Mouse (Mus musculus) CH12.LX (cell line): ENCODE data around the gene Gm20388. TPM values are rescaled to one million over a fixed set of nuclear protein-coding genes. Genes with fewer than 3 reads are reported as not detected.

Experiments used
- DNase-seq: peaks from one replicate; pipeline ENCODE4 v3.0.0-alpha.2; 2013; ENCODE audit errors: extremely low read depth
- H3K27ac ChIP-seq: 2 replicates; pipeline ENCODE4 v1.5.1; 2012; ENCODE audit warnings: low read depth, mild to moderate bottlenecking, control low read depth, moderate library complexity; ENCODE audit not compliant: insufficient read depth
- H3K27me3 ChIP-seq: replicated peaks from 2 replicates; pipeline ENCODE3; 2012; ENCODE audit warnings: inconsistent platforms
- H3K36me3 ChIP-seq, 2 experiments: replicated peaks in 1 of 2; 2 replicates each; pipeline versions ENCODE3 to v1.6.1; 2012; ENCODE audit warnings: inconsistent platforms in 1 of 2, low read length in 1 of 2, mild to moderate bottlenecking in 1 of 2, mixed read lengths in 1 of 2, moderate library complexity in 1 of 2; ENCODE audit not compliant: control insufficient read depth in 1 of 2, insufficient read depth in 1 of 2
- H3K4me1 ChIP-seq, 2 experiments: 2 replicates each; pipeline ENCODE4 v1.6.1; 2012; ENCODE audit warnings: inconsistent platforms in 1 of 2, moderate library complexity in 1 of 2; ENCODE audit not compliant: insufficient read depth in 2 of 2, control insufficient read depth in 1 of 2
- H3K4me2 ChIP-seq: 2 replicates; pipeline ENCODE4 v1.6.1; 2012; ENCODE audit warnings: low read depth, mild to moderate bottlenecking, control low read depth; ENCODE audit not compliant: poor library complexity, insufficient read depth, severe bottlenecking
- H3K4me3 ChIP-seq, 3 experiments: fragments of 150-350 bp in 1 of 3; sonication (generic) in 1 of 3; replicated peaks in 1 of 3; 2 replicates each; pipeline versions ENCODE3 to v1.5.1; 2011 to 2012; ENCODE audit warnings: low read depth in 2 of 3, low read length in 2 of 3, mild to moderate bottlenecking in 2 of 3, moderate library complexity in 2 of 3, control low read depth in 1 of 3, improper control_type of control experiment in 1 of 3, inconsistent platforms in 1 of 3, mixed read lengths in 1 of 3; ENCODE audit not compliant: poor library complexity in 1 of 3
- H3K79me2 ChIP-seq: replicated peaks from 2 replicates; pipeline ENCODE4 v1.6.1; 2012; ENCODE audit warnings: mild to moderate bottlenecking, moderate library complexity; ENCODE audit not compliant: control insufficient read depth, poor library complexity, insufficient read depth, severe bottlenecking; ENCODE audit errors: extremely low read depth
- H3K9ac ChIP-seq: 2 replicates; pipeline ENCODE4 v1.6.1; 2012; ENCODE audit warnings: low read depth, mild to moderate bottlenecking, control low read depth, moderate library complexity; ENCODE audit not compliant: insufficient read depth
- H3K9me3 ChIP-seq: replicated peaks from 2 replicates; pipeline ENCODE3; 2012; ENCODE audit warnings: low read length, inconsistent platforms, mixed read lengths
- CHD1 ChIP-seq: IDR thresholded peaks from 2 replicates; pipeline ENCODE4 v1.6.1; 2012; ENCODE audit warnings: low read depth, low read length, improper control_type of control experiment, inconsistent platforms
- CTCF ChIP-seq, 2 experiments: IDR thresholded peaks in 1 of 2; conservative IDR thresholded peaks in 1 of 2; 2 replicates each; pipeline ENCODE4 v1.5.1; 2011 to 2012; ENCODE audit warnings: low read depth in 2 of 2, low read length in 2 of 2, improper control_type of control experiment in 1 of 2, inconsistent platforms in 1 of 2, mild to moderate bottlenecking in 1 of 2, moderate library complexity in 1 of 2
- ELF1 ChIP-seq: IDR thresholded peaks from 2 replicates; pipeline ENCODE4 v1.6.1; 2014; ENCODE audit warnings: low read depth, mild to moderate bottlenecking, inconsistent platforms, low read length, improper control_type of control experiment
- EP300 ChIP-seq: IDR thresholded peaks from 2 replicates; pipeline ENCODE4 v1.6.1; 2011; ENCODE audit warnings: low read length, improper control_type of control experiment
- ETS1 ChIP-seq: conservative IDR thresholded peaks from 2 replicates; pipeline ENCODE4 v1.6.1; 2012; ENCODE audit warnings: low read depth, mild to moderate bottlenecking, inconsistent platforms, low read length, improper control_type of control experiment, moderate library complexity
- HCFC1 ChIP-seq: IDR thresholded peaks from 2 replicates; pipeline ENCODE4 v1.6.1; 2012; ENCODE audit warnings: low read depth, mild to moderate bottlenecking, inconsistent platforms, low read length, improper control_type of control experiment
- JUN ChIP-seq: IDR thresholded peaks from 2 replicates; pipeline ENCODE4 v1.6.1; 2011; ENCODE audit warnings: low read depth, mild to moderate bottlenecking, low read length, improper control_type of control experiment, moderate library complexity; ENCODE audit not compliant: insufficient read depth
- JUND ChIP-seq: conservative IDR thresholded peaks from 2 replicates; pipeline ENCODE4 v1.6.1; 2011; ENCODE audit warnings: low read depth, low read length, improper control_type of control experiment
- MAX ChIP-seq: IDR thresholded peaks from 2 replicates; pipeline ENCODE4 v1.6.1; 2011; ENCODE audit warnings: low read length, improper control_type of control experiment
- MEF2A ChIP-seq: IDR thresholded peaks from 2 replicates; pipeline ENCODE4 v1.6.1; 2014; ENCODE audit warnings: low read depth, mild to moderate bottlenecking, inconsistent platforms, low read length, improper control_type of control experiment, borderline replicate concordance
- MYC ChIP-seq: IDR thresholded peaks from 2 replicates; pipeline ENCODE4 v1.6.1; 2011; ENCODE audit warnings: low read depth, mild to moderate bottlenecking, improper control_type of control experiment, low read length
- NELFE ChIP-seq: IDR thresholded peaks from 2 replicates; pipeline ENCODE4 v1.6.1; 2011; ENCODE audit warnings: low read depth, low read length, improper control_type of control experiment
- NRF1 ChIP-seq: IDR thresholded peaks from 2 replicates; pipeline ENCODE4 v1.6.1; 2014; ENCODE audit warnings: low read depth, mild to moderate bottlenecking, inconsistent platforms, low read length, improper control_type of control experiment, moderate library complexity
- RCOR1 ChIP-seq: conservative IDR thresholded peaks from 2 replicates; pipeline ENCODE4 v1.6.1; 2012; ENCODE audit warnings: low read depth, mild to moderate bottlenecking, inconsistent platforms, low read length, improper control_type of control experiment
- SMC3 ChIP-seq: IDR thresholded peaks from 2 replicates; pipeline ENCODE4 v1.6.1; 2011; ENCODE audit warnings: low read depth, low read length, improper control_type of control experiment
- TCF12 ChIP-seq: IDR thresholded peaks from 2 replicates; pipeline ENCODE4 v1.6.1; 2014; ENCODE audit warnings: low read depth, mild to moderate bottlenecking, inconsistent platforms, low read length, improper control_type of control experiment
- UBTF ChIP-seq: IDR thresholded peaks from 2 replicates; pipeline ENCODE4 v1.6.1; 2012; ENCODE audit warnings: low read depth, mild to moderate bottlenecking, inconsistent platforms, low read length, improper control_type of control experiment, moderate library complexity
- USF1 ChIP-seq: IDR thresholded peaks from 2 replicates; pipeline ENCODE4 v1.6.1; 2014; ENCODE audit warnings: low read depth, mild to moderate bottlenecking, inconsistent platforms, low read length, improper control_type of control experiment
- ZKSCAN1 ChIP-seq: IDR thresholded peaks from 2 replicates; pipeline ENCODE4 v1.6.1; 2012; ENCODE audit warnings: low read depth, inconsistent platforms, low read length, improper control_type of control experiment, borderline replicate concordance
- dilution Hi-C: fragments of 300-500 bp; cut with MboI; formaldehyde crosslinking; loops from 2 replicates; pipeline ENCODE4 v1.14.3; 2020; ENCODE audit warnings: low sequenced_read_pairs; ENCODE audit not compliant: extremely low pct_unique_long_range_greater_than_20kb, extremely low pct_ligation_motif_present
- in situ Hi-C: fragments of 300-500 bp; cut with MboI; formaldehyde crosslinking; loops from 3 replicates; pipeline ENCODE4 v1.14.3; 2019; ENCODE audit warnings: low sequenced_read_pairs, low pct_ligation_motif_present, low pct_unique_long_range_greater_than_20kb, mixed read lengths
- polyA plus RNA-seq: library from polyadenylated mRNA; unstranded; fragments of >175 nt; gene quantifications from 2 replicates; pipeline ENCODE4 v1.2.1, GENCODE M21; 2012; ENCODE audit warnings: low read depth; ENCODE audit not compliant: insufficient read length
- total RNA-seq, 2 experiments: library from RNA; depleted of rRNA; stranded (reverse); fragments of 300-350 nt in 1 of 2; fragments of >200 nt in 1 of 2; gene quantifications; 2 replicates each; pipeline ENCODE4 v1.2.3; 2012 to 2014

The Gm20388 gene
- total and polyA plus RNA-seq, 3 experiments = 14.8 to 26.3 (median 22.2) TPM

- H3K4me2 ChIP-seq = no peak overlapping the region
- dilution Hi-C loops = no loop called here
- peaks cover 19 to 84% of the 10 kb centered on the region in 2 experiments for H3K4me1 ChIP-seq
- H3K36me3 ChIP-seq = peaks cover 8 to 74% of the 10 kb centered on the region in 2 experiments
- H3K27me3 ChIP-seq = no peaks in the 10 kb centered on the region
- in situ Hi-C loops = no loop called here
- no peak overlapping the region for H3K9ac ChIP-seq
- H3K4me3 ChIP-seq = no peak overlapping the region
- peaks cover 82% of the 10 kb centered on the region for H3K79me2 ChIP-seq
- TF ChIP-seq ELF1 (peak; percentile 33; the same call in 1 of the 2 replicates), EP300 (no peak), MYC (no peak), MAX (no peak), CHD1 (no peak), ETS1 (no peak), CTCF (conservative IDR thresholded peaks at IDR 0.05 in 1 of 2, IDR thresholded peaks at IDR 0.05 in 1 of 2; ENCODE audit: low read depth in 2 of 2, low read length in 2 of 2) (no peak)
- no peak overlapping the region for H3K27ac ChIP-seq
- no peak for DNase-seq
- H3K9me3 ChIP-seq = no peaks in the 10 kb centered on the region
Observed at GRCm38 (mm10) chr8:122954090-122954799, 3043.6 kb downstream of the Gm20388 start.

GRCm38 (mm10) chr8:122955195-122955594 lies 3044.6 kb downstream of the Gm20388 start:
- Histone ChIP-seq H3K9ac (no peak overlapping the region), H3K27ac (no peak overlapping the region), H3K4me1 (peaks cover 19 to 75% of the 10 kb centered on the region in 2 experiments), H3K9me3 (no peaks in the 10 kb centered on the region), H3K27me3 (no peaks in the 10 kb centered on the region), H3K4me3 (no peak overlapping the region), H3K36me3 (peaks cover 8 to 71% of the 10 kb centered on the region in 2 experiments), H3K4me2 (no peak overlapping the region), H3K79me2 (peaks cover 86% of the 10 kb centered on the region)
- in situ Hi-C loops = no loop called here
- TF ChIP-seq CTCF (conservative IDR thresholded peaks at IDR 0.05 in 1 of 2, IDR thresholded peaks at IDR 0.05 in 1 of 2; ENCODE audit: low read depth in 2 of 2, low read length in 2 of 2) = no peak
- dilution Hi-C loops = no loop called here
- DNase-seq = no peak

DNA sequence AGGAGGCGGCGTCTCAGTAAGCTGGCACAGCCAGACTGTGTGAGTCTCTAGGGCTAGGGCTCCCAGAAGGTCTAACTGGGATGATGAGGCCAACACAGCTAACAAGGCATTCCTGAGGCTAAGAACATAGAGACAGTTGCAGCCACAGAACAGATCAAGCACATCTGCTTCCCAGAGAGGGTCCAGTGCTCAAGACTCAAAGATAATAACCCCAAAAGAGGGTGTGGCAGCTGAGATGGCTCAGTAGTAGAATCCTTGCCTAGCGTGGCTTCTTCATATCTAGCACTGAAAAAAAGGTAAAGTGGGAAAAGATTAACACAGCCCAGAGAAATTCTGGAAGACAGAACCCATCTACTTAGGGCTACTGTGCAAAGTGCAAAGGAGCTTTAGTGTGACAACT lies 3045.4 kb downstream of the Gm20388 start:
- H3K4me1 ChIP-seq = peaks cover 21 to 76% of the 10 kb centered on the region in 2 experiments
- no peak overlapping the region for H3K9ac ChIP-seq
- peaks cover 86% of the 10 kb centered on the region for H3K79me2 ChIP-seq
- H3K4me3 ChIP-seq = no peak overlapping the region
- DNase-seq = no peak
- no peak for TF ChIP-seq NELFE
- no peak for TF ChIP-seq JUN
- TF ChIP-seq UBTF = no peak
- no peak for TF ChIP-seq JUND
- no peak for TF ChIP-seq USF1
- no peak for TF ChIP-seq CHD1
- no peak for TF ChIP-seq NRF1
- no peak for TF ChIP-seq SMC3
- TF ChIP-seq TCF12 = no peak
- no peak for TF ChIP-seq HCFC1
- no peak for TF ChIP-seq ELF1
- TF ChIP-seq RCOR1 = no peak
- TF ChIP-seq ZKSCAN1 = no peak
- TF ChIP-seq MEF2A = no peak
- TF ChIP-seq, all 38 proteins: peak for 0
- no peak overlapping the region for H3K27ac ChIP-seq
- dilution Hi-C loops = no loop called here
- in situ Hi-C loops = no loop called here
- no peaks in the 10 kb centered on the region for H3K27me3 ChIP-seq
- no peaks in the 10 kb centered on the region for H3K9me3 ChIP-seq
- peaks cover 11 to 70% of the 10 kb centered on the region in 2 experiments for H3K36me3 ChIP-seq
- no peak overlapping the region for H3K4me2 ChIP-seq
